Mouse (Mus musculus): Measurements from ENCODE around the gene Cwc25.

GRCm38 (mm10) chr11:97713896-97714295, 52.5 kb downstream of the Cwc25 start:
- TF ChIP-seq POLR2A (IDR thresholded peaks at IDR 0.05; ENCODE audit: borderline replicate concordance, low read depth, low read length) (no peak), CTCF (IDR thresholded peaks at IDR 0.05; ENCODE audit: low read depth, low read length) (no peak)
